Mouse (Mus musculus) liver, postnatal 0 days (tissue): ENCODE measurements at regions not wholly inside any gene's neighbourhood (a gene's known extent, or its start where the extent isn't known, plus 50 kb on each side); places are given as distances from the start of the nearest gene placed in this dataset.

Source experiments
- CTCF ChIP-seq: sonication (generic); IDR thresholded peaks from 2 replicates; pipeline ENCODE4 v1.5.1; 2016; ENCODE audit warnings: antibody characterized with exemption, low read depth
- EP300 ChIP-seq: IDR thresholded peaks from 2 replicates; pipeline ENCODE4 v1.6.1; 2016; ENCODE audit warnings: antibody characterized with exemption, low read depth, mild to moderate bottlenecking

GRCm38 (mm10) chr12:70616049-70616448 is 163.2 kb downstream of the Tmx1 start:
- no peak for TF ChIP-seq EP300
- TF ChIP-seq CTCF: no peak
